Mouse (Mus musculus) embryonic facial prominence, embryonic 10.5 days (tissue): Measurements from ENCODE around the gene Akap1. TPM values are rescaled to one million over a fixed set of nuclear protein-coding genes. Genes with fewer than 3 reads are reported as not detected.

Experiments
- DNase-seq: peaks from one replicate; pipeline ENCODE4 v3.0.0-alpha.2; 2017; ENCODE audit warnings: low spot score
- H3K27ac ChIP-seq: fragments of 300-500 bp; sonication (generic); replicated peaks from 2 replicates; pipeline ENCODE4 v1.5.1; 2016; ENCODE audit warnings: mild to moderate bottlenecking
- H3K27me3 ChIP-seq: fragments of 300-500 bp; sonication (generic); replicated peaks from 2 replicates; pipeline ENCODE4 v1.6.1; 2016; ENCODE audit warnings: low read depth, mild to moderate bottlenecking; ENCODE audit not compliant: poor library complexity, severe bottlenecking
- H3K36me3 ChIP-seq: fragments of 300-500 bp; sonication (generic); replicated peaks from 2 replicates; pipeline ENCODE4 v1.6.1; 2016; ENCODE audit warnings: mild to moderate bottlenecking, moderate library complexity
- H3K4me1 ChIP-seq: fragments of 300-500 bp; sonication (generic); 2 replicates; pipeline ENCODE4 v1.6.1; 2016
- H3K4me3 ChIP-seq: fragments of 300-500 bp; sonication (generic); 2 replicates; pipeline ENCODE4 v1.5.1; 2016; ENCODE audit warnings: mild to moderate bottlenecking, moderate library complexity
- H3K9me3 ChIP-seq: fragments of 300-500 bp; sonication (generic); 2 replicates; pipeline ENCODE4 v1.6.1; 2016; ENCODE audit warnings: mild to moderate bottlenecking
- WGBS: fragments of 180-500 bp; shearing (Covaris S2); methylation state at CpG from one replicate; pipeline ENCODE4 v1.1.7; 2016; 5-methylcytosine and 5-hydroxymethylcytosine counted together
- polyA plus RNA-seq: library from polyadenylated mRNA; unstranded; fragments of >200 nt; fragmentation: Nextera tagmentation; extraction: Ambion mirVana; gene quantifications from 2 replicates; pipeline ENCODE4 v1.2.1, GENCODE M21; 2016

The Akap1 gene
- polyA plus RNA-seq, 1 experiment from 2014 or later: 17.1 TPM

GRCm38 (mm10) chr11:88838630-88839029 is 25.8 kb downstream of the Akap1 start:
- DNase-seq: no peak
- H3K36me3 ChIP-seq: peaks cover 74% of the 10 kb centered on the region
- no peaks in the 10 kb centered on the region for H3K9me3 ChIP-seq
- H3K4me3 ChIP-seq: no peak overlapping the region
- no peak overlapping the region for H3K27ac ChIP-seq
- WGBS: 77% methylated on average over 13 of the region's 13 CpGs
- H3K27me3 ChIP-seq: no peaks in the 10 kb centered on the region
- peaks cover 18% of the 10 kb centered on the region for H3K4me1 ChIP-seq

- DNase-seq: no peak
- no peaks in the 10 kb centered on the region for H3K27me3 ChIP-seq
- 94% methylated on average over 11 of the region's 11 CpGs for WGBS
- H3K36me3 ChIP-seq: peaks cover 96% of the 10 kb centered on the region
- no peaks in the 10 kb centered on the region for H3K9me3 ChIP-seq
- H3K4me1 ChIP-seq: peaks cover 8% of the 10 kb centered on the region
- H3K27ac ChIP-seq: peak overlapping the region; percentile 16; the same call in 1 of the 2 replicates
- H3K4me3 ChIP-seq: no peak overlapping the region
Measured at GRCm38 (mm10) chr11:88834606-88835005, 29.8 kb downstream of the Akap1 start.

GRCm38 (mm10) chr11:88834134-88834533 is 30.3 kb downstream of the Akap1 start:
- no peaks in the 10 kb centered on the region for H3K9me3 ChIP-seq
- no peak overlapping the region for H3K4me3 ChIP-seq
- H3K27ac ChIP-seq: 0 out of 2 replicates have a peak overlapping the region, but pooled peaks have one; percentile 16
- 90% methylated on average over 14 of the region's 14 CpGs for WGBS
- H3K4me1 ChIP-seq: peaks cover 6% of the 10 kb centered on the region; the same call in 1 of the 2 replicates
- H3K27me3 ChIP-seq: no peaks in the 10 kb centered on the region
- DNase-seq: no peak
- H3K36me3 ChIP-seq: peaks cover 94% of the 10 kb centered on the region

GRCm38 (mm10) chr11:88833099-88833498 is 31.3 kb downstream of the Akap1 start:
- H3K36me3 ChIP-seq: peaks cover 84% of the 10 kb centered on the region
- H3K27me3 ChIP-seq: no peaks in the 10 kb centered on the region
- no peak overlapping the region for H3K27ac ChIP-seq
- peaks cover 5% of the 10 kb centered on the region; the same call in 1 of the 2 replicates for H3K4me1 ChIP-seq
- DNase-seq: no peak
- 86% methylated on average over 4 of the region's 4 CpGs for WGBS
- H3K9me3 ChIP-seq: no peaks in the 10 kb centered on the region
- H3K4me3 ChIP-seq: no peak overlapping the region

DNA sequence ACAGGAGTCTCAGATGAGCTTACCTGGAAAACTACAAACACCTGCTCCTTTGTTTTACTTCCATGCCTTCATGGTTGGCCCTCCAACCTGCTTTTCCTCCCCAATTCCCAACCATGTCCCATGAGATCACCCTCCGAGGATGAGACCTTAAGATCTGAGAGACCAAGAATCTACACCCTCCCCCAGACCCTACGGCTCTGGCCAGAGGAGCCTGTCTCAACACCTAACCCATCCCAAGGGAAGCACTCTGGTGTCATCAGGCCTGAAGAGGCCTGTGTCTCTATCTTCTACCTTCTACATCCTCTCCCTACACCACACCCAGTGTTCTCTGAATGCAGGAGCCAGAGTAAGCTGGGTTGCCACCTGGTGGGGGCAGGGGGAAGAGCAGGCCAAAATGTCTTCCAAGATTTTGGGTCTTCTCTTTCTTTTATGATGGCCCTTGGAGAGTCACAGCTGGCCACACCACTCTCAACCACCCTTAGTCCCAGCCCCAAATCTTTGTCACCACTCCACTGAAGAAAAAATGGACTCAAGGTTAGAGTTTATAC is 34.1 kb downstream of the Akap1 start:
- Histone ChIP-seq H3K27ac (no peak overlapping the region), H3K36me3 (peaks cover 58% of the 10 kb centered on the region), H3K4me1 (peaks cover 6% of the 10 kb centered on the region; the same call in 1 of the 2 replicates), H3K9me3 (no peaks in the 10 kb centered on the region), H3K27me3 (no peaks in the 10 kb centered on the region), H3K4me3 (no peak overlapping the region)
- WGBS: 97% methylated on average over 2 of the region's 2 CpGs
- DNase-seq: peak; percentile 54

DNA sequence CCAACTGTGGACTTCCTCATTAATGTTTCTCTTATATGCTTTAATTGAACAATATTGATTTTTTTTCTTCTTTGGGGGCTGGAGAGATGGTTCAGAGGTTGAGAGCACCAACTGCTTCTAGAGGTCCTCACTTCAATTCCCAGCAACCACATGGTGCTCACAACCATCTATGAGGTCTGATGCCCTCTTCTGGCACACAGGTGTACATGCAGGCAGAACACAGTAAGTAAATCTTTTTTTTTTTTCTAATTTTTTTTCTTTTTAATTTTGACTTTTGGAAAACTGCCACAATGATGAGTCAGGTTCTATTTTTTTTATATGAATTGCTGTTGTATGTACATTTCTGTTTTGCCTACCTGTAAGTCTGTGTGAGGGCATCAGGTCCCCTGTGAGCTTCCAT is 35.9 kb downstream of the Akap1 start:
- H3K4me1 ChIP-seq: peaks cover 6% of the 10 kb centered on the region; the same call in 1 of the 2 replicates
- no peaks in the 10 kb centered on the region for H3K9me3 ChIP-seq
- DNase-seq: no peak
- no peak overlapping the region for H3K4me3 ChIP-seq
- no peak overlapping the region for H3K27ac ChIP-seq
- H3K27me3 ChIP-seq: no peaks in the 10 kb centered on the region
- peaks cover 40% of the 10 kb centered on the region for H3K36me3 ChIP-seq

DNA sequence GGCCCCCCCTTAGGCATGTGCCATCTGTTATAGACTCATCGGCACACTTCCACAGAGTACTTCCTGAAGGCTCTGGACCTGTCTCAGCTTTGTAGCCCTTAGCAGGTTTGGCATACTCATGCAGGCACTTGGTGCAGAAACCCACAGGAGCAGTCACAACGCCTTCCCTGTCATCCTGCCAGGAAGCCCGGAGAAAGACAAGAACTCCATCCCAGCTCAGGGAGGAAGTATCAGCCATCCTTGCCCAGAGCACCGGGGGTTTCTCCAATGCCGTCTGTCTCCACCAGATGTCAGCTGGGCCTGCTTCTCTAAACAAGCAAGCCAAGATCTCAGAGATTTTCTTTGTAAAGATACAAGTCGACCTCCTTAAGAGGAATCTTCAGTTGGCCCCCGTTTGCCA is 38.5 kb downstream of the Akap1 start:
- peaks cover 14% of the 10 kb centered on the region for H3K36me3 ChIP-seq
- peaks cover 14% of the 10 kb centered on the region for H3K27me3 ChIP-seq
- H3K27ac ChIP-seq: 0 out of 2 replicates have a peak overlapping the region, but pooled peaks have one; percentile 30
- peaks cover 21% of the 10 kb centered on the region for H3K4me1 ChIP-seq
- no peak for DNase-seq
- H3K9me3 ChIP-seq: no peaks in the 10 kb centered on the region
- 54% methylated on average over 7 of the region's 7 CpGs for WGBS
- H3K4me3 ChIP-seq: no peak overlapping the region

DNA sequence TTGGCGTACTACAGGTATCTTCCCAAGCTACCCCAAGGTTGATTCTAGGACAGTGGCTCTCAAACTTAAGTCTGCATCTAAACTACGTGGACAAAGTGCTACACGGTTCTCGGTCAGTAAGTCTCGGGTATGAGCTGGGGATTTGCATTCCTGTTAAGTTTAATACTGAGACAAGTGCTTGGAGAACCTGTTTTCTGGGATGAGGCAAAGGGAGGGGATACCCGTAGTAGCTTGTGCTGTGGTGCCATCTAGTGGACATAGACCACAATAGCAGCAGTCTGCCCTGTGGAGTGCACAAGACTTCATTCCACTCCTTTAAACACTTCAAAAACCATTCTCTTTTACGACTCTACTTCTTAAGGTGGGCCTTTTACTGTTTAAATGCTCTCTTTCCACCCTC is 41.4 kb downstream of the Akap1 start:
- peaks cover 34% of the 10 kb centered on the region for H3K4me1 ChIP-seq
- H3K27ac ChIP-seq: peak overlapping the region; percentile 0; the same call in 1 of the 2 replicates

DNA sequence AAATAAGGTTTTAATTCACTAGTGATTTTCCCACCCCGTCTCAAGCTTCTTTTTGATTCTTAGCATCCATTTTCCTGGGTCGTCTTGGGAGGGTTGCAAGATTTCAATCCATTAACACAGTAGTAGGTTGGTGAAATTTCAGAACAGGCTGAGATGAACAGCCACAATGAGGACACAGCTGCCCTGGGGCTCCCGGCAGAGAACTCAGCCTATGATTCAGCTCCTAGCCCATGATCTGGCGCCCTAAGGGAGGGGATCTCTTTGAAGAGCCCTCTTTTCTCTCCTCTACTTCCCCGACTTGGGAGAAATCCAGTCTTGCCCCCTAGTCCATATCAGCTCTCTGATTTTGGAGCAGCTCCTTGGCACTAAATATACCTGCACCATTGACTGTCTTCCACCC is 41.9 kb downstream of the Akap1 start:
- H3K27ac ChIP-seq: peak overlapping the region; percentile 0; the same call in 1 of the 2 replicates
- DNase-seq: peak; percentile 35
- H3K9me3 ChIP-seq: no peaks in the 10 kb centered on the region
- peaks cover 39% of the 10 kb centered on the region for H3K4me1 ChIP-seq
- H3K27me3 ChIP-seq: peaks cover 18% of the 10 kb centered on the region
- H3K4me3 ChIP-seq: peak overlapping the region; percentile 43
- WGBS: 15% methylated on average over 5 of the region's 5 CpGs
- H3K36me3 ChIP-seq: no peaks in the 10 kb centered on the region

More for the DNA sequence above, 41.4 kb downstream of the Akap1 start:
- H3K36me3 ChIP-seq: no peaks in the 10 kb centered on the region
- H3K4me3 ChIP-seq: peak overlapping the region; percentile 43
- peaks cover 18% of the 10 kb centered on the region for H3K27me3 ChIP-seq
- WGBS: 2% methylated on average over 7 of the region's 7 CpGs
- DNase-seq: peak; percentile 81
- no peaks in the 10 kb centered on the region for H3K9me3 ChIP-seq

- Histone ChIP-seq H3K27me3 (peaks cover 18% of the 10 kb centered on the region), H3K4me1 (peaks cover 43% of the 10 kb centered on the region), H3K36me3 (no peaks in the 10 kb centered on the region), H3K4me3 (peak overlapping the region; percentile 35), H3K9me3 (no peaks in the 10 kb centered on the region), H3K27ac (peak overlapping the region; percentile 76)
- 6% methylated on average over 24 of the region's 24 CpGs for WGBS
- peak; percentile 67 for DNase-seq
Measured at GRCm38 (mm10) chr11:88820742-88821576, 43.4 kb downstream of the Akap1 start.

DNA sequence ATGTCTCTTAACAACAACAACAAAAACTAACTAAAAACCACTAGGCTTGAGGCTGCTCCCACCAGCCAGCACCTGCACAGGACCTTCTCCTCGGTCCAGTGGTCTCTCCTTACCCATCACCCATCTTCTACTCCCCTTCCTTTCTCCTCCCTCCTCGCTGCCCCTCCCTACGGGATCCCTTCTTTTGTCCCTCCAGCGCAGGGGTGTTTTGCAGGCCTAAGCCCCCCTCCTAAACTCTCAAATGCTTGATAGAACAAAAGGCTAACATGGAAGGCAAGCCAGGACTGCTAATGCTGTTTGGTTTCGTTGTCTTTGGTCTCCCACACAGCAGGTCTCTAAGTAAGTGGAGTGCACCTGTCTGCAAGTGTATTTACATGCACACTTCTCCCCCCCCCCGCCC is 44.1 kb downstream of the Akap1 start:
- DNase-seq: no peak
- Histone ChIP-seq H3K4me3 (peak overlapping the region; percentile 35; the same call in 1 of the 2 replicates), H3K9me3 (no peaks in the 10 kb centered on the region), H3K36me3 (no peaks in the 10 kb centered on the region), H3K27ac (peak overlapping the region; percentile 76), H3K27me3 (peaks cover 18% of the 10 kb centered on the region), H3K4me1 (peaks cover 40% of the 10 kb centered on the region)
- WGBS: 15% methylated on average over 6 of the region's 6 CpGs

DNA sequence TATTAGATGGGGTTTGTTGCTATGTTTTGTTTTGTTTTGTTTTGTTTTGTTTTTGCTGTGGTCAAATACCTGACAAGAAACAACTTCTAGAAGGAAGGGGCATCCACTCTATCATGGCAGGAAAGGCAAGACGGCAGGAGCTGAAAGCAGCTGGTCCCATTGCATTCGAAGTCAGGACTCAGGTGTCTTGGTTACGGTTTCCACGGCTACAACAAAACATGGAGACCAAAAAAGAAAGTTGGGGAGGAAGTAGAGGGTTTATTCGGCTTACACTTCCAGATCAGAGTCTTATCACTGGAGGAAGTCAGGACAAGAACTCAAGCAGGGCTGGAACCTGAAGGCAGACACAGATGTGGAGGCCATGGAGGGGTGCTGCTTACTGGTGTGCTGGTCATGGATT is 47.3 kb downstream of the Akap1 start:
- WGBS: 83% methylated on average over 5 of the region's 5 CpGs
- H3K4me1 ChIP-seq: peaks cover 39% of the 10 kb centered on the region
- H3K9me3 ChIP-seq: no peaks in the 10 kb centered on the region
- no peak for DNase-seq
- no peaks in the 10 kb centered on the region for H3K36me3 ChIP-seq
- peaks cover 16% of the 10 kb centered on the region for H3K27me3 ChIP-seq
- no peak overlapping the region for H3K4me3 ChIP-seq
- H3K27ac ChIP-seq: 0 out of 2 replicates have a peak overlapping the region, but pooled peaks have one; percentile 16
